Mouse (Mus musculus) ES-Bruce4 (cell line): ENCODE data around the gene Heatr6.

Experiments used
- CTCF ChIP-seq: IDR thresholded peaks from one replicate; pipeline ENCODE4 v1.8.1; 2011; ENCODE audit warnings: low read depth, low read length
- EP300 ChIP-seq: IDR thresholded peaks from 2 replicates; pipeline ENCODE4 v1.6.1; 2011; ENCODE audit warnings: low read depth, low read length; ENCODE audit not compliant: insufficient read depth
- POLR2A ChIP-seq: IDR thresholded peaks from one replicate; pipeline ENCODE4 v1.8.1; 2011; ENCODE audit warnings: low read length; ENCODE audit not compliant: insufficient read depth

DNA sequence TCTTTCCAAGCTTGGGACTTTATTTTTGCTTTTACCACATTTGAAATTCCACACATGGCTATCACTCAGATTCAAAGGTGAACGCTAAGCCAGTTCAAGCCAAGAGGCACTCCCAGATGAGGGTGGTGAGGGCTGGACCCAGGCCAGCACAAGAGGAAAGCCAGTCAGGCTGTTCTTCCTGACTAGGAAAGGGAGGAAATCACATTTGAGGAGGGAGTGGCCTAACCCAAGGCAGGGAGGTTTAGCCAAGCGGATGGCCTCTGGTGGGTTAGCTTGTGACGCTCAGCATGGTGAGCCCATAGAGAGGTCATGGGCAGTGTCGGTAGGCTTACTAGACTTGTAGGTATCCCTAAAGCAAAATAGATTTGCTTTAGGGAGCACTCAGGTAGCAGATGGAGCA lies 33.3 kb downstream of the Heatr6 start:
- TF ChIP-seq EP300 (no peak), POLR2A (no peak), CTCF (no peak)
